Mouse (Mus musculus) Patski (cell line): ENCODE data around the gene Spata5. TPM values are rescaled to one million over a fixed set of nuclear protein-coding genes. Genes with fewer than 3 reads are reported as not detected.

ENCODE experiments used
- ATAC-seq: fragments of 100-300 bp; one replicate; pipeline ENCODE4 v1.8.0; 2021
- CTCF ChIA-PET: fragments of 350-600 bp; sonication (Branson Sonifier 250); formaldehyde crosslinking; loops from one replicate; lab custom pipeline; 2022; ENCODE audit warnings: inconsistent platforms; lab: Charles Lee
- POLR2A ChIA-PET: fragments of 350-600 bp; sonication (Branson Sonifier 250); formaldehyde crosslinking; loops from one replicate; lab custom pipeline; 2022; ENCODE audit warnings: antibody characterized with exemption, inconsistent platforms; lab: Charles Lee
- DNase-seq: peaks from one replicate; pipeline ENCODE4 v3.0.0-alpha.2; 2011; ENCODE audit warnings: low read depth, low spot score
- H3K27me3 ChIP-seq: fragments of 371-371 bp; one replicate; pipeline ENCODE4 v1.5.1; 2021
- CTCF ChIP-seq: fragments of 100-300 bp; IDR thresholded peaks from one replicate; pipeline ENCODE4 v1.5.1; 2021
- in situ Hi-C: fragments of 300-500 bp; cut with MboI; formaldehyde crosslinking; loops from 3 replicates; pipeline ENCODE4 v1.11.1; 2018; ENCODE audit warnings: low pct_unique_long_range_greater_than_20kb, mixed read lengths
- polyA plus RNA-seq: library from polyadenylated mRNA; unstranded; gene quantifications from one replicate; pipeline ENCODE4 v1.2.3, GENCODE M21; 2021

Spata5 gene
- polyA plus RNA-seq, 1 experiment from 2014 or later: 43.3 TPM

DNA sequence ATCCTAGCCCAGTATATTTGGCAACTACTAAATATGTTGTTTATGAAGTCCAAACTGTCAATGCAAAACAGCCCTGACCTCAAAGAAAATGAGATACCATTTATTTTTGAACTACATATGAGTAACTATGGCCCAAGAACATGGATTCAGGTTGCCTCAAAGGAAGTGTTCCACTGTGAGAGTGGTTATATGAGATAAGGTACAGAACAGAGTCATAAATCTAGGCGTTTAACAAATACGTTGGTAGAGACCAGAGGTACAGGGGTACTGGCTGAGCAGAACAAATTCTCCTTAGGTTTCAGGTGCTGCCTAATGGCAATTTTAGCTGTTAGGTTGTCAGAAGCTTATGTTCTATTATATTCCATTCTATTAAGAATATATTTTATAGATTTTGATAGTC is 67.9 kb downstream of the Spata5 start:
- in situ Hi-C loops: no loop called here
- ATAC-seq (no peak), DNase-seq (no peak)
- CTCF ChIA-PET: interaction anchor here (1.2 kb wide), 1 partner anchor 163 kb away, joined by 3 read pairs; no protein-coding TSS in a partner anchor
- no peaks in the 10 kb centered on the region for H3K27me3 ChIP-seq
- POLR2A ChIA-PET: interaction anchor here (0.6 kb wide), 1 partner anchor 764 kb away, joined by 3 read pairs; no protein-coding TSS in a partner anchor
- TF ChIP-seq CTCF: no peak

- TF ChIP-seq CTCF: no peak
- ATAC-seq: no peak
- in situ Hi-C loops: no loop called here
- no peak for DNase-seq
- ChIA-PET POLR2A (no interaction called here), CTCF (interaction anchor here (1.2 kb wide), 1 partner anchor 162 kb away, joined by 3 read pairs; no protein-coding TSS in a partner anchor)
- no peaks in the 10 kb centered on the region for H3K27me3 ChIP-seq
Observed at GRCm38 (mm10) chr3:37488173-37488572, 68.5 kb downstream of the Spata5 start.

DNA sequence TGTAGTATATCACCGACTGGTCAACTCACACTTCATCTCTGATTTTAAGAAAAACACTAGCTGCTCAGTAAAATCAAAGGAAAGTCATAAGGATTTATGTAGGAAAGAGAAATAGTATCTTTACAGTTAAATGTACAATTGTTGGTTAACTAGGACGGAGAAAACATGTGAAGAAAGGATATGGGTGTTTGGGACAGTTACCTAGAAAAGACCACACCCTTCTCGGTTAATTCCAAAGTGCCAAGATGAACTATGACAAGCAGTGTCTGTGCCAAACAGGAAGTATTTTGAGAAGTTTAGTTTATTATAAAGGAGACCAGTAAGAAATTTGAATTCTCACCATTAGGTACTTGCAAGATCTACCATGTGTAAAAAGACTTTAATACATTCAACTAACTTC is 70.3 kb downstream of the Spata5 start:
- no peak for ATAC-seq
- ChIA-PET POLR2A (no interaction called here), CTCF (interaction anchor here (0.8 kb wide), 1 partner anchor 69 kb away, joined by 3 read pairs; no protein-coding TSS in a partner anchor)
- TF ChIP-seq CTCF: no peak
- in situ Hi-C loops: no loop called here
- DNase-seq: no peak
- no peaks in the 10 kb centered on the region for H3K27me3 ChIP-seq

GRCm38 (mm10) chr3:37500939-37501338 is 81.2 kb downstream of the Spata5 start:
- in situ Hi-C loops: no loop called here
- no peaks in the 10 kb centered on the region for H3K27me3 ChIP-seq
- ChIA-PET CTCF (interaction anchor here (1.3 to 1.4 kb wide), 3 partner anchors 8 to 23 kb away, joined by 3 to 4 read pairs (median 3); no protein-coding TSS in a partner anchor), POLR2A (interaction anchor here (1.7 kb wide), 1 partner anchor 16 kb away, joined by 3 read pairs; no protein-coding TSS in a partner anchor)
- no peak for ATAC-seq
- TF ChIP-seq CTCF: no peak
- no peak for DNase-seq

DNA sequence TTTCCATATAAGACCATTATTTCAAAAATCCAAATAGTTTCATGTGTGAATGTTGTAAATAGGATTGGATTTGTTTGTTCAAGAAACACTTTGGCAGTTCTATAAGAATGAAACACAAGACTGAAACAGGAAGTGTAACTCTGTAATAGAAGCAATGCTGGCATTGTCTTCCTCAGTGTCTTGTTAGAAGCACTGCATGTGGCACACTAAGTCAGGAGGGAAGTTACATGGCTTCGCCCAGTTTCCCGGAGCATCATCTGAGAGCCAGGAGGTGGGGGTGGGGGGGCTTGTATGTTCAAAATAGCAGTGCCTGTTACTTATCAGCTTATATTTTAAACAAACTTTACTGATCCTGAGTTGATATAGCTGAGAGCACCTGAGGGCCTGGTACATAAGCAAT is 82.9 kb downstream of the Spata5 start:
- in situ Hi-C loops: no loop called here
- POLR2A ChIA-PET: no interaction called here
- ATAC-seq (no peak), DNase-seq (no peak)
- no peak for TF ChIP-seq CTCF
- CTCF ChIA-PET: interaction anchor here (1.4 to 2.8 kb wide), 3 partner anchors 14 to 615 kb away, joined by 3 to 19 read pairs (median 5); no protein-coding TSS in a partner anchor
- H3K27me3 ChIP-seq: no peaks in the 10 kb centered on the region

GRCm38 (mm10) chr3:37503846-37504245 is 84.2 kb downstream of the Spata5 start:
- ChIA-PET CTCF (interaction anchor here (1.0 to 2.8 kb wide), 11 partner anchors 8 to 614 kb away, joined by 3 to 19 read pairs (median 3); no protein-coding TSS in a partner anchor), POLR2A (no interaction called here)
- TF ChIP-seq CTCF: no peak
- in situ Hi-C loops: no loop called here
- DNase-seq (peak; percentile 48), ATAC-seq (peak; percentile 57)
- no peaks in the 10 kb centered on the region for H3K27me3 ChIP-seq

DNA sequence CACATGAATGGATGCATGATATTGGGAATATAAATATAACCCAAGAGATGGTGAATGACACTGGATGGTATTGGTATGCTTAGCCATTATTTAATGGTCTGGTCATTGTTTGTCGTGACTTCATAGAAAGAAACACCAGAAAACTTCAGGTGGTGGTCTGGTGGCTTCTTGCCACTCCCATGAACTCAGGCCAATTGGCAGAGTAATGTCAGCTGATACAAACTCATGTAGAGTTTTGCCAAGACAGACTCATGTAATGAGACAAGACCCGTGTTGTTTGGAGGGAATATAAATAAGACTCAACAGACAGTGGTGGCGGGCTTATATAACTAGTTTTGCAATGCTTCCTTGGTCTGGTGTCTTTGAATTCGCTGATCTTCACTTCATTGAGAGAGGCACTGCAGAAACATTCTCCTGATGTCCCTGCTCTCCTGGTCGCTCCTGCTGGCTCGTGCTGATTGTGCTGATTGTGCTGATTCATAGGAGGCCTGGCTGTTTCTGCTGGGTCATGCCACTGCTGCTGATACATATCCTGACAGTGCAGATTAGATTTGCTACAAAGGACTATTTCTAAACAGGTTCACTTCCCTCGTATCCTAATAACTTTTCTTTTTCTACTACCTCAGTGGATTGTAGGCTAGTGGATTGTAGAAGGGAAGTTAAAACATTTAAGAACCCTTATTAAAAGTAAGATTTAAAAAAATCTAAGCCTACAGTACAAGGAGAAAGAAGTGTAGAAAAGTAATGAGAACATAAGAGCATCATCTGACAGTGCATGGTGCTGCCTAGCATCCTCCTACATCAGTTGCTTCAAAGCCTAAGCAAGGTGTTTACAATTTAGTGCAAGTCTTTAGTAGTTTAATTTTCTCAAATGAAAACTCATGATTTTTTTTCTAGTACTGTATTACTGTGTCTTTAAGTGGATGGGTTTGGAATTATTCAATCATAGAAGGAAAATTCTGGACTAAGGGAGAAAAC is 90.6 kb downstream of the Spata5 start:
- ChIA-PET CTCF (interaction anchor here (1.1 to 1.5 kb wide), 3 partner anchors 9 to 1338 kb away, joined by 3 read pairs; no protein-coding TSS in a partner anchor), POLR2A (interaction anchor here (1.0 to 1.1 kb wide), 2 partner anchors 12 to 13 kb away, joined by 5 read pairs; no protein-coding TSS in a partner anchor)
- in situ Hi-C loops: no loop called here
- TF ChIP-seq CTCF: no peak
- no peak for ATAC-seq
- no peak for DNase-seq
- H3K27me3 ChIP-seq: no peaks in the 10 kb centered on the region

- peak; percentile 64 for TF ChIP-seq CTCF
- CTCF ChIA-PET: interaction anchor here (1.0 to 3.5 kb wide), 15 partner anchors 8 to 55 kb away, joined by 3 to 19 read pairs (median 3); no protein-coding TSS in a partner anchor
- in situ Hi-C loops: no loop called here
- DNase-seq: no peak
- POLR2A ChIA-PET: no interaction called here
- no peak for ATAC-seq
- H3K27me3 ChIP-seq: no peaks in the 10 kb centered on the region
Observed at GRCm38 (mm10) chr3:37515485-37515884, 95.8 kb downstream of the Spata5 start.

DNA sequence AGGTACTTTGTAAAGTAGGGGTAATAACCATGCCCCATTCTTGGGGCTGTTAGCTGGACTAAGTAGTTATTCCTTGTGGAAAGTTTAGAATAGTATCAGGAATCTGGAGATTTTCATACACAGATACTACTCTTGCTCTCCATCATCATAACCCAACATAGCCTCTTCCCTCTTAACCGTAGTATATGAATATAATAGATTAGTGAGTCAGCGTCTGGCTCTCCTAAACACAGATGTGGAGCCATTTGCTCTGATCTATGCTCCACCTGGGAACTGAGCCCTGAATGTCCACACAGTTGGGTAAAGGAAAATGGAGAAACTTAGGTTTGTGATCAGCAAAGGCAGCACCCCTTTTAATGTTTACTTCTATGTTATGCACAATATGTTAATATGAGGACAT is 96.7 kb downstream of the Spata5 start:
- ATAC-seq: no peak
- TF ChIP-seq CTCF: no peak
- ChIA-PET CTCF (interaction anchor here (1.3 to 3.5 kb wide), 5 partner anchors 9 to 15 kb away, joined by 3 to 19 read pairs (median 4); no protein-coding TSS in a partner anchor), POLR2A (no interaction called here)
- DNase-seq: no peak
- in situ Hi-C loops: no loop called here
- no peaks in the 10 kb centered on the region for H3K27me3 ChIP-seq

GRCm38 (mm10) chr3:37518611-37519010 is 98.9 kb downstream of the Spata5 start:
- H3K27me3 ChIP-seq: no peaks in the 10 kb centered on the region
- ChIA-PET CTCF (interaction anchor here (0.8 to 1.2 kb wide), 2 partner anchors 14 to 15 kb away, joined by 4 to 5 read pairs; no protein-coding TSS in a partner anchor), POLR2A (no interaction called here)
- DNase-seq (no peak), ATAC-seq (no peak)
- in situ Hi-C loops: no loop called here
- TF ChIP-seq CTCF: no peak
